Mouse (Mus musculus): ENCODE data around the gene Cidec. TPM values are rescaled to one million over a fixed set of nuclear protein-coding genes. Genes with fewer than 3 reads are reported as not detected.

The Cidec gene
- total RNA-seq (2021) = not detected

- DNase-seq (ENCODE audit: low spot score in 2 of 2) = no peak
- intact Hi-C loops (cut with DNase I) = no loop called here
Observed at GRCm38 (mm10) chr6:113435664-113436205, at the start of gene Cidec. Gene Cidec, minus strand, starts transcription at chr6:113435760.

DNA sequence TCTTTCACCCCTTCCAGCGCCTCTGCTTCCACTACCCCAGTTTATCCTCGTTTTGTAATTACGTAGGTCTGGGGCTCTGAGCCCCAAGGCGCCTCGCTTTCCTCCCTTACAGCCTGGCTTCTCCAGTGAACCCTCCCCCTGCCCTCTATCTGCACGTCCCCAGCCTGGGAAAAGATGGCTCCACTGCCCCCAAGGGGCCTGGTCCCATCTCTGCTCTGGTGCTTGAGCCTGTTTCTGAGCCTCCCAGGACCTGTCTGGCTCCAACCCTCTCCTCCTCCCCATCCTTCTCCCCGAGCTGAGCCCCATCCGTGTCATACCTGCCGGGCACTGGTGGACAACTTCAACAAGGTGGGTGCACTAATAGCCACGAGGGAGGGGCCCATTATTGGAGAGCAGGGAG is 48.2 kb upstream of the Cidec start:
- no peak for DNase-seq (ENCODE audit: low spot score in 2 of 2)
- intact Hi-C loops (cut with DNase I) = loop anchor here (2.0 to 5.0 kb wide), 2 partner anchors 17 to 41 kb away; partner anchors contain the start of genes Jagn1 and Prrt3

DNA sequence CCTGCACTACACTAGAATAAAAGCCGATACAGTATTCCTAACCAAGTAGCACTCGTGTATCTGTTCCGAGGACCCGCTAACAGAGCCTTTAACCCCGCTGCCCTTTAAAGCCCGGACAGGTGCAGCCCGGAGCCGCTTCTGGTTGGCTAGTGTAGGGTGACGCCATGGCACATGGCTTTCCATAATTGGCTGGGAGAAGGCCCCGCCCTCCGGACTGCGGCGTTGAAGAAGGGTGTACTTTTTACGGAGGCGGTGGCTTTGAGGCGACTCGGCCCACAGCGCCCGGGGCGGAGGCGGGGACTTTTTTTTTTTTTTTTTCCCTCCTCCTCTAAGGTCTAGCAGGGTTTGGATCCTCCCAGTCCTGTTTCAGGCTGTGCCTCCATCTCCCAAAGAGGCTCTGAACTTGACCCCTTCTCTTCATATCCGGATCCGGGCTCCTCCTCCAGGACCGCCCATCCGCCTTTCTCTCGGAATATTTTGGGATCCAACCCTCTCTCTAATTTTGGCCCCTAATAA is 47.6 kb upstream of the Cidec start, which contains the start of gene Creld1:
Creld1 (plus strand) TSS at position 198 of the 516 bp plus-strand sequence.
- intact Hi-C loops (cut with DNase I) = loop anchor here (2.0 to 5.0 kb wide), 2 partner anchors 18 to 41 kb away; partner anchors contain the start of genes Jagn1 and Prrt3
- DNase-seq (ENCODE audit: low spot score in 2 of 2) = peak; percentile 92 to 93

GRCm38 (mm10) chr6:113482477-113483099 is 47.0 kb upstream of the Cidec start:
- peak in 1 of 2 experiments; percentile 59 for DNase-seq (ENCODE audit: low spot score in 2 of 2)
- intact Hi-C loops (cut with DNase I) = loop anchor here (2.0 to 5.0 kb wide), 2 partner anchors 18 to 40 kb away; partner anchors contain the start of genes Jagn1 and Prrt3

GRCm38 (mm10) chr6:113480555-113481373 is 45.2 kb upstream of the Cidec start:
- DNase-seq (ENCODE audit: low spot score in 2 of 2) = no peak
- intact Hi-C loops (cut with DNase I) = loop anchor here (5.0 kb wide), 1 partner anchor 38 kb away; the partner anchor contains the start of gene Jagn1

GRCm38 (mm10) chr6:113478906-113479305 is 43.3 kb upstream of the Cidec start:
- DNase-seq (ENCODE audit: low spot score in 2 of 2) = no peak
- intact Hi-C loops (cut with DNase I) = no loop called here

GRCm38 (mm10) chr6:113477353-113477752 is 41.8 kb upstream of the Cidec start:
- intact Hi-C loops (cut with DNase I) = no loop called here
- no peak for DNase-seq (ENCODE audit: low spot score in 2 of 2)

DNA sequence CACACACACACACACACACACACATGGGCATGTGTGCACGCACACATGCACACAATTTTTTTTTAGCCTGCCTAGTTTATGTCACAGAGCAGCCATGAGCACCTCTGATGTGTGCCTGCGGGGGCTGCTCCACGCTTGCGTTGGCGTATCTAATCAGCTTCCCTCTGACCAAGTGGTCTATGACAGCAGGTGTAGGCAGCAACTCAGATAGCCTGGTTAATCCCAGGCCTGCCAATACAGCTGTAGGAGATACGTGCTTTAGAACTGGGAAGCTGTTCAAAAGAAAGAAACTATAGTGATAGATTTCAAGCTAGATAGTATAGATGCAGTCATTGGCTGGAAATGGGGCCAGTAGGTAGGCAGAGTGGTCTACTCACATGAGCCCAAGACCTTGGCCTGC is 38.2 kb upstream of the Cidec start:
- no peak for DNase-seq (ENCODE audit: low spot score in 2 of 2)
- intact Hi-C loops (cut with DNase I) = no loop called here

DNA sequence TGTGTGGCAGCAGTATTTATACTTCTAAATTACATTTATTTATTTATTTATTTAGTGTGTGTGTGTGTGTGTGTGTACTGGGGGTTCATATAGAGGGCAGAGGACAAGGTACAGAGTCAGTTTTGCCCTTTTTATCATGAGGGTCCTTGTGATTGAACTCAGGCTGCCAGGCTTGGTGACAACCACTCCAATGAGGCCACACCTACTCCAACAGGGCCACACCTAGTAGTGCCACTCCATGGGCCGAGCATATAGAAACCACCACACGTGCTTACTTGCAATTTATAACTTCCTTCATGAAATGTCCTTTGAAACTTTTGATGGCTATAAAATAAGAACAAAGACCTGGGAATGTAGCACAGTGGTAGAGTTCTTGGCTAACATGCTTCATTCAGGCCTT is 37.7 kb upstream of the Cidec start:
- intact Hi-C loops (cut with DNase I) = no loop called here
- DNase-seq (ENCODE audit: low spot score in 2 of 2) = no peak

GRCm38 (mm10) chr6:113472061-113472460 is 36.5 kb upstream of the Cidec start:
- intact Hi-C loops (cut with DNase I) = no loop called here

DNA sequence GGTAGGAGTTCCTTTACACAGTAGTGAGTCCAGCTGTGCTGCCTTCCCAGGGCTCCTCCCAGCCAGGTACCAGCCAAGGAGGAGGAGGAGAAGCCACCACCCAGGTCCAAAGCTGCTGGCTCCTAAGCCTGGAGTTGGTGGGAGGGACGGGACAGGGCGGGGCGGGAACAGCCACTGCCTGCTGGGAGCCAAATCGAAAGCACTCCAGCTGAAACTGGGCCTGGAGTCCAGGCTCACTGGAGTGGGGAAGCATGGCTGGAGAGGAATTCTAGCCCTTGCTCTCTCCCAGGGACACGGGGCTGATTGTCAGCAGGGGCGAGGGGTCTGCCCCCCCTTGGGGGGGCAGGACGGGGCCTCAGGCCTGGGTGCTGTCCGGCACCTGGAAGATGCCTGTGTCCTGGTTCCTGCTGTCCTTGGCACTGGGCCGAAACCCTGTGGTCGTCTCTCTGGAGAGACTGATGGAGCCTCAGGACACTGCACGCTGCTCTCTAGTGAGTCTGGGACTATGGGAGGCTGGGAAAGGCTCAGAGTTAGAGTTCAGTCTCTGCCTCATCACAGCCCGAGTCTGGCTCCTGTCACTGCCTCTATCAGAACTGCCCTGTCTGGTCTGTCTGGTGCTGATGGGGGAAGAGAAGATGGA is 35.9 kb upstream of the Cidec start, which contains the start of gene Il17rc:
Il17rc (plus strand) TSS at position 131 of the 640 bp plus-strand sequence.
- DNase-seq (ENCODE audit: low spot score in 2 of 2) = no peak
- intact Hi-C loops (cut with DNase I) = no loop called here

More at GRCm38 (mm10) chr6:113472061-113472460, 36.5 kb upstream of the Cidec start:
- DNase-seq (ENCODE audit: low spot score in 2 of 2) = no peak

GRCm38 (mm10) chr6:113469432-113469831 is 33.9 kb upstream of the Cidec start:
- intact Hi-C loops (cut with DNase I) = no loop called here
- DNase-seq (ENCODE audit: low spot score in 2 of 2) = peak; percentile 76

DNA sequence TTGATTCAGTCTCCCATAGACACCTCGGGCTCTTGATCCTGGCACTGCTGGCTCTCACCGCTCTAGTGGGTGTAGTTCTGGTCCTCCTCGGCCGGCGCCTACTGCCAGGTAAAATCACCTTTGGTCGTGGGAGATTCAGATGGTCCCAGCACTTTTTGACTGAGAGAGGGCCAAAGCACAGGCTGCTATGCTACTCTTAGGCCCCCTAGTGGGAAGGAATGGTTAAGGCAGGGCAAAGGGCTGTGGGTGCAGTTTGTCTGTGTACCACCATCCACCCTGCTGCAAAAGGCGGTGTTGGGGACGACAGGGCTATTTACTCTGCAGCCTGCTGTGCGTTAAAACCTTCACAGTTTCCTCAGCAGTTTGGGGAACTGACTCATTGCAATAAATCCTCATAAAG is 33.5 kb upstream of the Cidec start:
- intact Hi-C loops (cut with DNase I) = no loop called here
- peak; percentile 47 to 53 for DNase-seq (ENCODE audit: low spot score in 2 of 2)

- intact Hi-C loops (cut with DNase I) = no loop called here
- no peak for DNase-seq (ENCODE audit: low spot score in 2 of 2)
Observed at GRCm38 (mm10) chr6:113468512-113468911, 33.0 kb upstream of the Cidec start.

DNA sequence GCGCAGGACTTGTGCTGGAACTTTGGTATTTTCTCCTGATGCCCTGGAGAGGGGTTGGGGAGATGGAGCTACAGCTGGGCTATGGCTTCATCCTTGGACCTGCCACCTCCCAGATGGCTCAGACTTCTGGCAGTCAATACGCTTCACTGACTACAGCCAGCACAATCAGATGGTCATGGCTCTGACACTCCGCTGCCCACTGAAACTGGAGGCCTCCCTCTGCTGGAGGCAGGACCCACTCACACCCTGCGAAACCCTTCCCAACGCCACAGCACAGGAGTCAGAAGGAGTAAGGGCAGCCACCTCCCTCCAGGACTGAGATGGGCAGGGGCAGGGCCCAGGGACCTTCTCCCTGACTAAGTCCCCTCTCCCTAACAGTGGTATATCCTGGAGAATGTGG is 30.0 kb upstream of the Cidec start:
- no peak for DNase-seq (ENCODE audit: low spot score in 2 of 2)
- intact Hi-C loops (cut with DNase I) = no loop called here

DNA sequence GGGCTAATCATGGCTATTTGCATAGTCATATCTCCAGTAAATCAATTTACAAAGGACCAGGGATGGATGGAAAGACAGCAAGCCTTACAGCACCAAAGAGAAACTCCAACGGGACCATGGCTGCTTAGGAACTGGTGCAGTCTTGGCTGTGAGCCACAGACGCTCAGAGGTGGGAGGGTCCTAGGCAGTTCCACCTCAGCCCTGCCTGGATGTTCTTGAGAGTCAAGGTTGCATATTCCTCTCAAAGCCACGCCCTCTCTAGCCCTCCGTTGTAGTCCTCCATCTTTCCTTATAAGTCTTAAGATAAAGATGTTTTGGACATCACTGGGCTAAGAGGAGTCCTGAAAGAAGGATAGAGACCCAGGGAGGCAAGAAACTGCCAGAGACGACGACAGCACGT is 28.5 kb upstream of the Cidec start:
- intact Hi-C loops (cut with DNase I) = no loop called here
- DNase-seq (ENCODE audit: low spot score in 2 of 2) = no peak

GRCm38 (mm10) chr6:113458635-113459034 is 23.1 kb upstream of the Cidec start:
- no peak for DNase-seq (ENCODE audit: low spot score in 2 of 2)

GRCm38 (mm10) chr6:113457952-113458534 is 22.5 kb upstream of the Cidec start, which contains the start of gene Il17re:
Gene Il17re, plus strand, starts transcription at chr6:113458484.
- DNase-seq (ENCODE audit: low spot score in 2 of 2) = no peak
- intact Hi-C loops (cut with DNase I) = no loop called here

More at GRCm38 (mm10) chr6:113458635-113459034, 23.1 kb upstream of the Cidec start:
- intact Hi-C loops (cut with DNase I) = no loop called here

DNA sequence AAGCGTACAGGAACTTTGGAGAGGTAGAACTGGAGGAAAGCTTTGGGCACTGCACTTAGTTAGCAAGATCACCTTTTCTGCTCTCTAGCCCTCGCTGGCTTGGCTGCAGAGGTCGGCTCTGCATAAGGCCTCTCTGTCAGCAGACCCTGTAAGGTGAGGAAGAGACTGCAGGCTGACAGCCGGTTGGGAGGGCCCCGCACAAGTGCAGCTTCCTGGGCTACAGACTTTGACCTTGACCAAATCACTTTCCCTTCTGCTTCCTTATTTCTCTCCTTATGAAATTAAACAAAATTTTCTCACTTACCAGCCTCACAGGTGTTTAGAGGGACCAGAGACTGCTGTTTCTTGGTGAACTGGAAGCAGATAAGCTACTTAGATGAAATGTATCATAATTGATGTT is 19.4 kb upstream of the Cidec start:
- intact Hi-C loops (cut with DNase I) = no loop called here
- no peak for DNase-seq (ENCODE audit: low spot score in 2 of 2)
